Mouse (Mus musculus) spleen, adult 2 months (tissue): ENCODE measurements around the gene Hnrnpll. TPM values are rescaled to one million over a fixed set of nuclear protein-coding genes. Genes with fewer than 3 reads are reported as not detected.

Experiments used
- DNase-seq, 2 experiments: peaks; one replicate each; pipeline versions ENCODE4 v3.0.0 to v3.0.0-alpha.2; 2012 to 2021; ENCODE audit warnings: low spot score in 2 of 2, low read depth in 1 of 2
- H3K27ac ChIP-seq: fragments of 200-500 bp; 2 replicates; pipeline ENCODE4 v1.5.1; 2012; ENCODE audit warnings: low read length, inconsistent platforms; ENCODE audit not compliant: insufficient read depth
- H3K27me3 ChIP-seq: fragments of 200-500 bp; 2 replicates; pipeline ENCODE4 v1.6.1; 2012; ENCODE audit warnings: mild to moderate bottlenecking, moderate library complexity, low read length, inconsistent platforms; ENCODE audit not compliant: control insufficient read depth, insufficient read depth
- H3K36me3 ChIP-seq: fragments of 200-500 bp; 2 replicates; pipeline ENCODE4 v1.6.1; 2012; ENCODE audit warnings: mild to moderate bottlenecking, low read length, inconsistent platforms; ENCODE audit not compliant: control insufficient read depth, insufficient read depth
- H3K4me1 ChIP-seq: fragments of 200-500 bp; 2 replicates; pipeline ENCODE4 v1.6.1; 2011; ENCODE audit warnings: inconsistent platforms; ENCODE audit not compliant: control insufficient read depth, insufficient read depth, insufficient read length
- H3K4me3 ChIP-seq: fragments of 200-500 bp; 2 replicates; pipeline ENCODE4 v1.5.1; 2011; ENCODE audit warnings: mild to moderate bottlenecking, inconsistent platforms; ENCODE audit not compliant: insufficient read depth, insufficient read length; ENCODE audit errors: extremely low read depth
- CTCF ChIP-seq: fragments of 200-500 bp; IDR thresholded peaks from 2 replicates; pipeline ENCODE4 v1.5.1; 2011; ENCODE audit warnings: mild to moderate bottlenecking, inconsistent platforms; ENCODE audit not compliant: insufficient read depth, insufficient read length, insufficient replicate concordance; ENCODE audit errors: extremely low read depth
- POLR2A ChIP-seq: fragments of 200-500 bp; IDR thresholded peaks from 2 replicates; pipeline ENCODE4 v1.6.1; 2011; ENCODE audit warnings: low read depth, low read length, inconsistent platforms
- WGBS: fragments of 180-500 bp; shearing (Covaris S2); methylation state at CpG from one replicate; pipeline ENCODE4 v1.1.7; 2018; 5-methylcytosine and 5-hydroxymethylcytosine counted together
- polyA plus RNA-seq: library from polyadenylated mRNA; depleted of rRNA; stranded (reverse); fragments of >200 nt; gene quantifications from 2 replicates; pipeline ENCODE4 v1.2.3, GENCODE M21; 2012

The Hnrnpll gene
- polyA plus RNA-seq, 1 experiment, result 5.7 TPM

DNA sequence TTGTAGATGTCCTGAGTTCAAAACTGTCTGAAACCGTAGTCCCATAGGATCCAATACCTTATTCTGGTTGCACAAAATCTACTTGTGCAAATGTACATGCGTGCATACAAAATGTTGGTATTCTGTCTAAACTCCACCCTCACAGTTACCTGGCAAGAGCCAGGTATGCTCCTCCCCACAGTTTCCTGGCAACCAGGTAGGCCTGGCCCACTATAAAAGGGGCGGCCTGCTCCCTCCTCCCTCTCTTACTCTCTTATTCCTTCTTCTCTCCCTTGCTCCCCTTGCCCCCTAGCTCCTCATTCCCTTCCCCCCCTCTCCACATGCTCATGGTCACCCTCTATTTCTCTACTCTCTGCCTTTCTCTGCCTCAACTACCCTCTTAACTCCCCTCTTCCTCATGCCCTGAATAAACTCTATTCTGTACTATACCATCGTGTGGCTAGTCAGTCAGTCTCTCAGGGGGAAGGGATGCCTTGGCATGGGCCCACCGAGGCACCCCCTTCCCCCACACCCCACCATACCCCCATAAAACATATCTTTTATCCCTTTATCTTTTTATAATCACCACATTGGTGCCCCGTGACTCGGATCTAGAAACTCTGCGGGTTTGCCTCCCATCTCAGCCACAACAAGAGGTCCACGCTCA, 33.2 kb upstream of the Hnrnpll start:
- no peak overlapping the region for H3K27ac ChIP-seq
- DNase-seq, result no peak
- H3K36me3 ChIP-seq, result no peaks in the 10 kb centered on the region
- H3K27me3 ChIP-seq, result 0 out of 2 replicates have a peak, but pooled peaks cover 1% of the 10 kb centered on the region
- 83% methylated on average over 9 of the region's 9 CpGs for WGBS
- H3K4me1 ChIP-seq, result no peaks in the 10 kb centered on the region
- TF ChIP-seq POLR2A, result no peak
- TF ChIP-seq CTCF, result no peak
- no peak overlapping the region for H3K4me3 ChIP-seq

DNA sequence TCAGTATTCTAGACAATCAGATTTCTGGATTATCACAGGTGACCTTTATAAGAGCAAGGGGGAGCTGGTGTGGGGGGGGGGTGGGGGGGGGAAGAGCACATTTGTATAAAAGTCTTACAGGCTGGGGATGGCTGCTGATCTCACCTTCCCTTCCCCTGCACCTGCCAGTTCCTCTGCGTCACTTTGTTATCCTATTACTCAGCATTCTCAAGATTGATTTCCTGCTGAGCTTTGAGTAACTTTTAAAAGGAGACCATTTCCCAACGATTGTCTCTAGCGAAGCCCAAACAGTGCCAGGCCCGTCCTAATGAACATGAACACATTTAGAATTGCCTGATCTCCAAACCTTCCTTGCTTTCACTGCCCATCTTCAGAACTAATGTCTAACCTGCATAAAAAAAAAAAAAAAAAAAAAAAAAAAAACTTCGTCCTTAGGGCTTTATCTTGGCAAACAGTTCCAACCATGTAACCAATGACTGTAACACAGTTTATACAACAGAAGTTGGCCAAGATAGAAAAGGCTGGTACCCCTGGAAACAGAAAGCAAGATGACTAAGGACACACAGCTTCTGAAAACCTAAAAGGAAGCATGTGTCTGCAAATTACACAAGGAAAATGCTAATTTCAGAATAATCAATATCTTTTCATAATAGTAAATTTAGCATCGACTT, 29.9 kb upstream of the Hnrnpll start:
- Histone ChIP-seq H3K27me3 (0 out of 2 replicates have a peak, but pooled peaks cover 1% of the 10 kb centered on the region), H3K27ac (no peak overlapping the region), H3K4me3 (no peak overlapping the region), H3K4me1 (no peaks in the 10 kb centered on the region), H3K36me3 (no peaks in the 10 kb centered on the region)
- DNase-seq, result no peak
- TF ChIP-seq CTCF (no peak), POLR2A (no peak)
- 42% methylated on average over 6 of the region's 6 CpGs for WGBS

DNA sequence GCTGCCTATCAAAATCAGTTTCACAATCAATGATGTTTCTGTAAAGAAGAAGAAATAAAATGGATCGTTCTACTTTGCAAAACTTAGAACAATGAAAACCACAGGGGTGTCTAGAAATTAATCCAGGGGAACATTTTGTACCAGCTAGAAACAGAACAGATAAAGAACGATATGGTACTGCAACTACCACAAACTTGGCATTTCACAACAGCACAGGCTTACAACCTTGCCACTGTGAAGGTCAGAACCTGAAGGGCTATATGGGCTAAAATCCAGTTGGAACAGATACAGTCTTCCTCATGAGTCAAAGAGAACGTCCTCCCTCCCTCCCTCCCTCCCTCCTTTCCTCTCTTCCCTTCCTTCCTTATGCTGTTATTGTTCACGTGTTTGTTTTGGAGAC, 28.4 kb upstream of the Hnrnpll start:
- no peak for DNase-seq
- Histone ChIP-seq H3K4me1 (no peaks in the 10 kb centered on the region), H3K4me3 (no peak overlapping the region), H3K36me3 (no peaks in the 10 kb centered on the region), H3K27me3 (no peaks in the 10 kb centered on the region), H3K27ac (no peak overlapping the region)
- TF ChIP-seq POLR2A (no peak), CTCF (no peak)
- WGBS, result 70% methylated on average over 4 of the region's 4 CpGs

DNA sequence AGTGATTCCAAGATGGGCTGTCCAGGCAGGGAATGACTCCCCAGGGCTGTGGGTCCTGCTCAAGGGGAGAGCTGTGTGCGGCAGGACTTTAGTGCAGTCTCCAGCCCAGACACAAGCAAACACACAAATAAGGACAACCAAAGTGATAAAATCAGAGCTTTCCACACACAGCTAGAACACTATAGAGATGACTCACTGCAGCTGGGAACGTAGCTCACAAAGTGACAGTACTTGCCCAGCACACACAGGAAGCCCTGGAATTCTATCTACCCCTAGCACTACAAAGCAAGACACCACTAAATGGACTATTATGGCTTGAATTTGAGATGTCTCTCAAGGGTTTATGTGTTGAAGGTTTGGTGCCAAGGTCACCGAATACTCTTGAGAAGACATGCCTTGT, 26.0 kb upstream of the Hnrnpll start:
- H3K4me1 ChIP-seq, result no peaks in the 10 kb centered on the region
- no peaks in the 10 kb centered on the region for H3K36me3 ChIP-seq
- no peak overlapping the region for H3K27ac ChIP-seq
- DNase-seq, result no peak
- no peaks in the 10 kb centered on the region for H3K27me3 ChIP-seq
- no peak for TF ChIP-seq POLR2A
- TF ChIP-seq CTCF, result no peak
- 93% methylated on average over 3 of the region's 3 CpGs for WGBS
- H3K4me3 ChIP-seq, result no peak overlapping the region

DNA sequence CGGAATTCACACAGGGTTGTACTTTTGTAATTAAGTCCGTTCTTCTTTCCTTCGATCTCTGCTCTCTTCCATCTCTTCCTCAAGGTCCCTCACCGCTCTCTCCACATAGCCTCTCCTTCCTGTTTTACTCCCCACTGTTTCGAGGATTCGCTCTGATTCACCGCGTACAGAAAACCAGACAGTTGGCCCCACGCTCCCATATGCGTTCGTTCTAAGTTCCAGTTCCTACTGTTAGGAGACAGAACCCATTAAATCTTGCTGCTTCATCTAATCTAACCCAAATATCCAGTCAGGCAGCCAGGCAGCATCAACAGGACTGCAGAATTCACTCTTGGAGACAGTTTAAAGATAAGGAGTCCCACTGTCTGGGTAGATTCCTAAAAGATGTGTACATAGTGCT, 24.5 kb upstream of the Hnrnpll start:
- Histone ChIP-seq H3K27me3 (no peaks in the 10 kb centered on the region), H3K36me3 (no peaks in the 10 kb centered on the region), H3K4me1 (no peaks in the 10 kb centered on the region), H3K4me3 (no peak overlapping the region), H3K27ac (no peak overlapping the region)
- TF ChIP-seq CTCF (no peak), POLR2A (no peak)
- no peak for DNase-seq
- WGBS, result 92% methylated on average over 11 of the region's 11 CpGs

DNA sequence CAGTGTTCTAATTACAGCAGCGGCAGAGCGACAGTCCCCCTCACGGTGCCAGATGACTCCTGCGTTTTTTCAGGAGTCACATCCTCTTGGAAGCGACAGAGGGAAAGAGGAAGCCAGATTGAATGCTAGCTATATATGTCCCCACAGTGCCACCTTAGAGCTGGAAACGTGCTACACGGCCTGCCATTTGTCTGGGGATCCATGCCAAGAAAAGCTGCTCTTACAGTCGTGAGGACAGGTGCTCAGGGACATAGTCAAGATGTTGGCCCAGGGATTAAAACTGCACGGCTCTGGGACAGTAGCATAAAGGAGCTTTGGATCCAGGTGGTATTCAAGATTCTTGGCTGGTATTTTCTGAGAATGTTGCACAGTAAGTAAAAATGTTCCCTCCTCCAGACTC, 22.3 kb upstream of the Hnrnpll start:
- TF ChIP-seq CTCF (no peak), POLR2A (no peak)
- Histone ChIP-seq H3K27me3 (no peaks in the 10 kb centered on the region), H3K36me3 (no peaks in the 10 kb centered on the region), H3K27ac (no peak overlapping the region), H3K4me3 (no peak overlapping the region), H3K4me1 (no peaks in the 10 kb centered on the region)
- DNase-seq, result no peak
- WGBS, result 81% methylated on average over 9 of the region's 9 CpGs

DNA sequence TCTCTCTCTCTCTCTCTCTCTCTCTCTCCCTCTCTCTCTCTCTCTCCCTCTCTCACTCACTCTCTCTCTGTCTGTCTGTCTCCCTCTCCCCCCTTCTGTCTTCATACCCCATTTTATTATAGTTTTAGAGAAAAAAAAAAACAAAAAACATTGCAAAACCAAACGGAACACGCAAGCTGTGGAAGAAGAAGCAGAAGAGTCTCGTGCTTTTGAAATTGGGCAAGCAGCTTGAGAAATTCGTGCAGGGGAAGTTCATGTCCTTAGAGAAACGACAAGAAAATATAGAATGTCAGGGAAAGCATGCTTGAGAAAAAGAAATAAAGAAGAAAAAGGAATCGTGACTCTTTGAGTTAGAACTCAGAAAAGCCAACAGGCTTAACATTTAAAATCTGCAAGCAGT, 21.1 kb upstream of the Hnrnpll start:
- WGBS, result 66% methylated on average over 6 of the region's 6 CpGs
- no peaks in the 10 kb centered on the region for H3K27me3 ChIP-seq
- no peak for DNase-seq
- H3K4me3 ChIP-seq, result no peak overlapping the region
- TF ChIP-seq CTCF (no peak), POLR2A (no peak)
- H3K36me3 ChIP-seq, result no peaks in the 10 kb centered on the region
- no peaks in the 10 kb centered on the region for H3K4me1 ChIP-seq
- H3K27ac ChIP-seq, result no peak overlapping the region
